Mouse (Mus musculus): ENCODE data around the gene Ccser1.

Ccser1 gene

DNA sequence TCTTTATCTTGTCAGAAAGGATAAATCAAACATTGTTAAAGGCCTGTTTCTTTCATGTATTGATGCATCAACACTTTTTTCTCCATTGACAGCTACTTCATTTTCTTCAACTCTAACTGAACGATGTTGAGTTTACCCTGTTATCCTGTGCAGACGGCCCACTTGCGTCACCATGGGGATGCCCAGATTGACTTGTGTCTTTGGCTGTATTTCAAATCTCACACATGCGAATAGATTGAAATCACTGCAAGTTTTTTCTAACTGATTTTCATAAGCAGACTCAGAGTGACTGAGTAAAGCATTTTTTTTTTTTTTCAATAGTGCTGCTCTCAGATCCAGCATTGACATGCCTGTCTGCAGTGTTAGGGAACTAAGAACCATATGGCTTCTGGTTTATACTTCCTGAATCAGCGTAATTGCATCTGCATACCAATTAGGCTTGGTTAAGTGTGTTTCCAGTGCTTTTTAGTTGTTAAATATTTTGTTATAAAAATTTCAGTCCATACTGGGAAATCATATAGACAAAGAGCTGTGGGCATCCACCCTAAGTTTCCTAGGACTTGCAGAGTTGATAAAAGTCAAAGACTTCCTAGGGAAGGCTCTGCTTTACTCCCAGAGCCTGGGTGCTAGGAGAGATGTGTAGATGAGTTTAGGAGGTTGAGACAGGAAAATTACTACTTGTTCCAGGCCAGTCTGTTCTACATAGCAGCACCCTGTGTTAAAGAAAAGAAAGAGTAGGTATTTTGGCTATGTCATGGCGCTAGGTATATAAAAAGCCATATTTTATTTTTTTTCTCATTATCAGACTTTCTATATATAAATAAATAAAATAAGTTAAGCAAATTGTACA, 116.3 kb downstream of the Ccser1 start:
- in situ Hi-C loops (cut with MboI, MseI), result no loop called here

DNA sequence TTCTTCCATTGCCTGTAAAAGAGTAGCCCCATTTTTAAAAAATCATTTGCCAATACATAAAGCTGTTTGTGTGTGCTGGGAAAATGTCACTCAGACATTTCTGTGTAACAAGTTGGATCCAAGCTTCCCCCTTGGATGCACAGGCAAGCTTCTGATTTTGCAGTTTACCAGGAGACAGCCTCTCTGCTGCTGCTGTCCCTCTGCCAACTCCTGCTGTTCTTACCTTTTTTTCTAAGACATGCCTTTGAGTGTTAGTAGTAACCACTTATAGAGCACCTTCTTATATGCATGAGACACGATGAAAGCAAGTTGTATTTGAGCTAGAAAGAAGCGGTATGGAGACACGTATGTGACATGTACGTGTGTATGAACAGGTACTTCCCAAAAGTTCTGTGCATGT, 120.3 kb downstream of the Ccser1 start:
- in situ Hi-C loops (cut with MboI, MseI), result loop anchor here (5.0 to 25.0 kb wide), 4 partner anchors 108 to 613 kb away; no protein-coding TSS in a partner anchor

DNA sequence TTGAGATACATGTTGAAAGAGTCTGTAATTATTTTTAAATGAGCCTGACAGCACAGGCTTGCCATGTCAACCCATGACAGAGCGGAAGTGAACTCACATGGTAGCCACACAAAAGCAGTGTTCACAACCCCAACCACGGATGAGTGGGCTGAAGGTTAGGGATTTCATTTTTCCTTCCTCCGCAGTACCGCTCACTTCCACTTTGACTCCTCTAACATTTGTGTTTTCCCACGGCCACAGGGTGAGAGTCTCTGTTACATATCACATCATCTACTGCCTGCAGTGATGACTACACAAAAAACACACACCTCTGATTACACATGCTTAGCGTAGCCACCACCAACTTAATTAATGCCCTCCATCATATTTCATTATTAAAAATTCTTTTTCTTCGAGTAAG, 120.9 kb downstream of the Ccser1 start:
- in situ Hi-C loops (cut with MboI, MseI), result loop anchor here (5.0 to 25.0 kb wide), 4 partner anchors 109 to 614 kb away; no protein-coding TSS in a partner anchor

DNA sequence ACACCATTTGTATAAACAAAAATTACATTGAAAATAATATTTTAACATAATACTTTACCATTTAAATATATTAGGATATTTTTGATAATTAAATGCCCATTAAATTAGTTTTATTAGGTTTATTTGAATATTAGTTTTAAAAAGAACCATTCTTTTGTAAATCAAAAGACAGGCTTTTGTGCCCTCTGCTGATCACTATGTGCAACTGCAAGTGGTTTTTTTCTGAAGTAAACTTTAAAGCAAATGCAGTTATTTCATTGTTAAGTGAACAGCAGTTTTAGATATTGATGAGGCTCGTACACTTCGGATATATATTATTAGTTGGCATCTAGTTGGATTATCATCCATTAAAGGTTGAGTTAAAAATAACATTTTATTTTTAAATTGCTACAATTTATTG, 121.5 kb downstream of the Ccser1 start:
- in situ Hi-C loops (cut with MboI, MseI), result loop anchor here (5.0 to 25.0 kb wide), 4 partner anchors 109 to 614 kb away; no protein-coding TSS in a partner anchor

DNA sequence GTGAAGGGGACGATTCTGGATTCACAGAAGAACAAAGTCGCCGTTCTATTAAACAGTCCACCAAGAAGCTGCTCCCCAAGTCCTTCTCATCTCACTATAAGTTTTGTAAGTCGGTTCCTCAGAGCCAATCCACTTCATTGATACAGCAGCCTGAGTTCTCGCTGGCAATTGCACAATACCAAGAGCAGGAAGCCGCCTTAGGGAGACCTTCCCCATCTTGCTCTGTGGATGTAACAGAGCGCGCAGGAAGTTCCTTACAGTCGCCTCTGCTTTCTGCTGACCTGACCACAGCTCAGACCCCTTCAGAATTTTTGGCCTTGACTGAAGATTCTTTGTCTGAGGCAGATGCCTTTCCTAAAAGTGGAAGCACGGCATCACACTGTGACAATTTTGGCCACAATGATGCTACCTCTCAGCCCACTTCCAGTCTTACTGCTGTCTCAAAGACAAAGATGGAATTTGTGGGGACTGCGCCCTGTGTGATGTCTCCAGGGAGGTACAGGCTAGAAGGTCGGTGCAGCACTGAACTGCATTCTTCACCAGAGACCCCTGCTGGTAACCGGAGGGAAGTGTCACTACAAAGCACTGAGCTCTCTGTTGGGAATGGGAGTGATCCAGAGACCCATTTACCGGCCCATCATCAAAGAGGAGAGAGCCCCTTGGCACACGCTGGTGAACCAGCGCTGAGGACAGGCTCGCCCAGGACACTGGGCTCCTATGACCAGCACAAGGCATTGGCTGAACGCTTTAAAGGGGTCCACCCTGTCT, 131.4 kb downstream of the Ccser1 start:
- in situ Hi-C loops (cut with MboI, MseI), result loop anchor here (25.0 kb wide), 1 partner anchor 624 kb away; no protein-coding TSS in a partner anchor

DNA sequence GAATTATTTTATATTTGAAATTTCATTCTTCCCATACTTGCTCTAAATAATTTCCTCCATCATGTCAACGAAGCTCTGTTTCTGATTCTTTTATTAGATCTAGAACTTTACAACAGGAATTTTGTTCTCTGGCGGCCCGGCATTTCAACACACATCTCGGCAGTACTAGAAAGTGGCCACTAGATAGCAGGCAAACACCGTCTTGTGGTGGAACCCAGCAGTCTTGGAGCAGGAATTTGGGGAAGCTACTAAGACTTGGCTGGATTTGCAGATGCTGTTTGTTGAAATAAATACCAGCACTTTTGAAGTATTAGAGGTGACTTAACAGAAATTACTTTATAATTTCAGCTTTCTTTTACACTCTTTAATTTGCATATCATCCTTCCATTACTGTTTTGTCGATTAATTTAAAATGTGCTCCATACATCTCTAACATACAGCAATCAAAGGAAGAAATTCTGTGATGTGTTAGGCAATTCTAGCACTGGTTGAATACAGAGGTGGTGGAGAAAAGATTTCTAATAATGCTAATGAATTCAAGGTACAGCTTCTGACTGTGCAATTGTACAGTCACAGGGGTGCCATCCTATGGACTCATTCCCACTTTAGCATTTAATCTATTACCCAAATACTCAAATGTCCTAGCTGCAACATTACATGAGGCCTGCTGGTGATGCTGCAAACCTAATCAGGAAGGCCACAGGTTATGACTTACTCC, 135.9 kb downstream of the Ccser1 start:
- in situ Hi-C loops (cut with MboI, MseI), result loop anchor here (25.0 kb wide), 1 partner anchor 629 kb away; no protein-coding TSS in a partner anchor

DNA sequence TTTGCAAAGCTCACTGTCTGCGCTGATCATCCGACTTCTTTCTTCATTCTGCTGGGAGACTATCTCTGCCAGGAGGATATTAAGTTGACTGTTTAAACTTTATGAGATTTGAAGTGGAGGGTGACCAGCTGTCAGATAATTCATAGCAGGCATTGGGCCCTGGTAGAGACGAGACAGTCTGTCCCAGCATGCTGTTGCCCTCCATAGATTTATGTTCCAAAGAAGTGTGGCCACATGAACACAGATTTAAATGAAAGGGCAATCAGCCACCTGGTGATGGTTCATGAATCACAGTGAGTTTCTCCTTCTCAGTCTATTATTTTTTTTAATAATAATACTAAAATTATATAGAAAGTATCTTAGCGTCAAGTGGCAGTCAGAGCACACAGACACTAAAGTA, 140.7 kb downstream of the Ccser1 start:
- in situ Hi-C loops (cut with MboI, MseI), result loop anchor here (25.0 kb wide), 1 partner anchor 634 kb away; no protein-coding TSS in a partner anchor

DNA sequence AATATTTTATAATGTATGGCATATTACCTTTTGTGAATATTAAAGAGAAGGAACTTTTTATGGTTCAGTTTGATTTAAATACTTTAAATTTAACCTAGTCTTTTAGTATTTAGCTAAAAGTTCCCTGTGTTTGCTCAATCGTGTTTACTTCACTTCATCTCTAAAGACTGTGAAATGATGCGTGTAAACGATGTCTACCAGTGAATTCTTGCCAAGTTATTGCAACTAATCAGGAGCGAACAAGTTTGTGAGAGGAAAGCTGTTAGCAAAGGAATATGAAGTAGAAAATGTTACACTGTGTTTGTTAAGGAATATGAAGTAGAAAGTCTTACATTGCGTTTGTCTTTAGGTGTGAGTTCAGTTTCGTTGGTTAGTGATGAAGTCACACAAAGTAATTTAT, 142.2 kb downstream of the Ccser1 start:
- in situ Hi-C loops (cut with MboI, MseI), result loop anchor here (25.0 kb wide), 1 partner anchor 635 kb away; no protein-coding TSS in a partner anchor

DNA sequence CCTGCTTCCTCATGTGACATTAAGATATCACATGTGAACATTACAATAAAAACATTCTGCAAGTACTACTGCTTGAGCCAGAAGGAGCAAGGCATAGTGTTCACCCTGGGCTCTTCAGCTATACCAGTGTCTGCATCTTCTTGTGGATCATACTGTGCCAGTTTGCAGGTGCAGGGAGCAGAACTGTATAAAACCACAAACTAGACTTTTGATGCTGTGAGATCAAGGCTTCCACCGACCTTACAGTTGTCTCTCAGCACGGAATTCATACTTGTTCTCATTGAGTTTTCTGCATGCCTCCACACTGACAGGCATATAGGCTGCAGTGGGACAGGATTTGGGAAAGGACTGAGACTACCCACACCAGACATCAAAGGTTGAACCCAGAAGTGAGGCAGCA, 146.0 kb downstream of the Ccser1 start:
- in situ Hi-C loops (cut with MboI, MseI), result no loop called here

DNA sequence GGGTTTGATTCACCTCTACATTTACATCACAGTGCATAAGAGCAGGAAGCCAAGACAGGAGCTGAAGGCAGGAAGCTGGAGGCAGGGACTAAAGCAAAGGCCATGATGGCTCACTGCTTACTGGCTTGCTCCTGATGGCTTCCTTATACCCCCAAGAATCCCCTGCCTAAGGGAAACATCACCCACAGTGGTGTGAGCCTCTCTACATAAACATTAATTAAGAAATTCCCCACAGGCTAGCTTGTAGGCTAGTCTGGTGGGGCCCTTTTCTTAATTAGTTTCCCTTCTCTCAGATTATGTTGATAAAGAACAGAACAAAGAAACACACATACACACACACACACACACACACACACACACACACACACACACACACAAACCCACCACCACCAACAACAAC, 148.9 kb downstream of the Ccser1 start:
- in situ Hi-C loops (cut with MboI, MseI), result no loop called here

DNA sequence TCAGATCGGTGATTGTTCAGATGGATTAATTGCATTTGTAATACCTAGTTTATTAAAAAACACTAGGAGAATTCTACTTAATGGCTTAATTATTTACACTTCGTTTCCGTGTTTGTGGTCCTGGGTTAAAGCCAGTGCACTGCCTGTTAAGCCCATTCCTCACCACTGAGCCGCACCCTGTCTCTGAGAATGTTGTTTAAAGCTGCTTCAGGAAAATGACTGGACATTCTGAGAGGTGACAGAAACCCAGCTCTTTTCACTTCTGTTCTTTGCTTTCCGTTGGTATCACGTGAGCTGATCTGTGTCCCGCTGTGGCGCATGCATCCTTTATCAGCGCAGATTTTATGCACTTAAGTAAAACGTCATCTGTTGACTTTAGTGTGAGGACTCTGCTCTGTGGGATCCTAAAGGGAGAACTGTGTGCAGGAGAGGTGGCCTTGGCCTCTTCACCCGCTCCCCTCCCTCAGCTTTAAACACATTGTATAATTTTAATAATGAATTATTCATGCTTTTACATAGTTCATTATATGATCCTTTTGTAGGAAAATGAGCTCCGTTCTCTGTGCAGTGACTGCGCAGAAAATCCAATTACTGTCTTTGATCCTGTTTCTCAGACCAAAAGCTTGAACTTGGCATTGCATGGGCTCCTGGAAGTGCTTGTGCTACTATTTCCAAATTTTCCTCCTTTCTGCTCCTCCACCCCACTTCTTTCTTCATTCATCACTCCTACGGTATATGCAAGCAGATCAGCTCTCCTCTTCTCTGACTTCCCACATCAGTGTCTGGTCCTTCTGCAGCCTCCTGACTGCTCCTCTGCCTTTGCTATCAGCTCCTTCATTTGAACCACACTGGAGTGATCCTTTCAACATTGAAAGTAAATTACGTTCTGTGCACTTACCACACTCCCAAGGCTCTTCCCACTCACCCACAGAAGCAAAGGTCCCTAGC, 149.7 kb downstream of the Ccser1 start:
- in situ Hi-C loops (cut with MboI, MseI), result loop anchor here (10.0 kb wide), 1 partner anchor 705 kb away; no protein-coding TSS in a partner anchor

DNA sequence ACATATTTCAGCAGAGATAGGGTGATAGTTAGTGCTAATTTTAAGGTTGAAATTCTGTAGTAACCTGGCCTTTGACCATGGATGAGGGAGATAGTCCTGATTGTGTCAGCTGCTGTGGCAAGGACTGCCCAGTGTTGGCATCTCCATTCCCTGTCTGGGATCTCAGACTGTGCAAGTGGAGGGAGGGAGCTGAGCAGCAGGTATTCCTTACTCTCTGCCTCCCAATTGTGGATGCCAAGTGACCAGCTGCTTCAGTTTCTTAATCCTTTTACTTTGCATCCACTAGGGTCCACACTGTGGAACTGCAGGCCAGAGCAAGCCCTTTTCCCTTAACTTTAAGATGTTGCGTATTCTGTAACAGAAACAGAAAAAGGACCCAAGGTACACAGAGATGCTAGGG, 154.3 kb downstream of the Ccser1 start:
- in situ Hi-C loops (cut with MboI, MseI), result loop anchor here (10.0 kb wide), 1 partner anchor 700 kb away; no protein-coding TSS in a partner anchor

DNA sequence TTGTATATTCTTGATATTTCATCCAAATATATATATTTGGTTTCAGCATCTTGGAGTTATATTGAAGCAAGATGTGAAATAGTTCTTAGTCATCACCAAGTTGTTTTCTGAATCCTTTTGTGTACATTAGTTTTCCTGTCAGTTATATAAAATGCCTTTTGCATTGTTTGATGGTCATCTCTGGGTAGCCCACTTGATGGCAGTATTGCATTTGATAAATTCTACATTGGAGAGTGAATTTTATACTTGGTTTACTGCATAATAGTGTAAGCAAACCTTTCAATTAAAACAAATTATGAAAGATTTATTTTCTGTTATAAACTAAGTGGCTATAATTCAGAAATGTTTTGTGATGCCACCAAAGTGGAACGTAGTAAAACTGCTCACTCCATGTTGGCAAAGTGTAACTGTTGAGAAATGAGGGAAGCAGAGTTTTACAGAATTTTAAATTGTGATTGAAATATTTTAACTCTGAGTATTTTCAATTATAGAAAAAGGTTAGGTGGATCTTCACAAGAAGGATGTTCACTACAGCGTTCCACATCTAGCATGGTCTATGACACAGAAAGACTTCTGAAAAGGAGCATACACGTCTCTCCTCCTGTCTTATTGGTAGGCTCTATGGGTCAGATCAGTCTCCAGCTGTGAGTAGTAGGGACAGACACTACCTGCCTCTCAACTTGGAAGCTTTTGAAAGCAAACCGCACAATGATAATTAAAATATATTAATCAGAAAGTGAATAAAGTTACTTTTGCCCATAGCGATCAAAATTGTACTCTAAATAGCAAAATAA, 167.1 kb downstream of the Ccser1 start:
- in situ Hi-C loops (cut with MboI, MseI), result no loop called here

DNA sequence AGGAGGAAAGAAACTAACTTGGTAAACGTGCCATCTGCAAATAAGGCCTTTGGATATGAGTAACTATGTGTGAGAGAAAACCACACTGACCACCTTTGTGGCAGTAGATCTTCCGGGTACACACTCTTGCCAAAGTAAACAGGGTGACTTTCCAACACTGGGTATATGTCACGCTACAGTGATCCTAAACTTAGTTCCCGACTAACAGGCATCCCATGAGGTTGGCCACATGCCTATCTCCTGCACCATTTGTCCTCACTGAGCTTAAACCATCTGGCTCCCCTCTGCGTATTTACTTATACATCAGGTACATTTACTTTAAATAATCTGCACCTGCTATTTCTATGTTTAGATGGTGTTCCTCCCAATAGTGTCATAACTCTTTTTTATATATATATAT, 183.6 kb downstream of the Ccser1 start:
- in situ Hi-C loops (cut with MboI, MseI), result no loop called here

DNA sequence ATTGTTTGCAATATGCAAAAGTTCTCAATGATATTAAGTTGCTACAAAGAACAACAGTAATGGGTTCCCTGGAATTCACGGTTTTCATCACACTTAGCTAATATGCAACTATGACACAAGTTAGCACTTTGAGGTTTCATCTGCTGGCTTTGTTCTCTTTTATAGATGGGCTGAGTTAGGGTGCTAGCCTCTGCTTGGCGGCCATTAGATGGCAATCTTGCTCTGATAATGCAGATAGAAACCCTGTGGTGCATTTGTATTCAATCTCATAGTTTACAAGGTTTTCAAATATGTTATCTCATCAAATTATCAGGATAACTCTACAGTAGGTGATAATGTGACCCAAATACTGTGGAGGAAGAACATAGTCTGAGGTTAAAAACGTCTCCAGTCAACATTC, 202.4 kb downstream of the Ccser1 start:
- in situ Hi-C loops (cut with MboI, MseI), result no loop called here

DNA sequence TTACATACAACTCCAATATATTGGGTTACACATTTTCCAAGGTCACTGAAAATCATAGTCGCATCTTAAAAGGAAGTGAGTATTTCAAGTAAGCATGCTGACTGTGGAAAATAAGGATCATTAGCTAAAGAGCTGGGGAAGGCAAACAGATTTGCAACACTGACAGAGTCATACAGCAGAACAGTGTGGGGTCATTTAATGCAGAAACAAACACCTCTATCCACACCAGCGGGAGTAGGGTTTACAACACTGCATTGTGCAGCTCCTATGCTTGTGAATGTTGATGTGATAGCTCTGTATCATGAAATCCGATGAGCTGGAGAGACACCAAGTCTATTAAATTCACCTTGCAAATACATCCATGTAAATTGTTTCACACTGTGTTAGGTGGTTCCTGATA, 202.9 kb downstream of the Ccser1 start:
- in situ Hi-C loops (cut with MboI, MseI), result no loop called here

DNA sequence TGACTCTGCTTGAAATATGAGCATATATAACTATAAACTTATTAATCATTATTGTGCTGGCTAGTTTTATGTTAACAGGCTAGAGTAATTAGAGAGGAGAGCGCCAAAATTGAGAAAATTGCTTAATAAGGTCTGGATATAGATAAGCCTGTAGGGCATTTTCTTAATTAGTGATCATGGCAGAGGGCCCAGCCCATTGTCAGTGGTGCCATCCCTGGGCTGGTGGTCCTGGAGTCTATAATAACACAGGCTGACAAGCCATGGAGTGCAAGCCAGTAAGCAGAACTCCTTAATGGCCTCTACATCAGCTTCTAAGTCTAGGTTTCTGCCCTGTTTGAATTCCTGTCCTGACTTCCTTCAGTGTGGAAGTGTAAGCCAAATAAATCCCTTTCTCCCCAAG, 206.9 kb downstream of the Ccser1 start:
- in situ Hi-C loops (cut with MboI, MseI), result no loop called here

DNA sequence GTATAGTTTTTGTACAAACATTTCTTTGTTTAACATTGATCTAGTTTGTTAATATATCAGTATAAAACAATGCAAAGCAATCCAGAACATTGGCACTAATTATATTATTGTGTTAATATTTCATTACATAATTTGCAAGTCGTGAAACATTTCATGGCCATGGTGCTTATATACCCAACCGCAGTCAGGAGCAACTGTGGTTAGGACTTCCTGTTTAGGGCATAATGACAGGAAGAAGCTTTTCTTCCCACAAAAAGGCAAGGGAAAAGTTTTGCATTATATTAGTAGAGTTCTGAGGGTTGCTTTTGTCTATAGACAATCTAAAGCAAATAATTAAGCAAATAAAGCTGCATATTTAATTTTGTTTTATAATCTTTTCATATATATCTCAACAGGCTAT, 247.4 kb downstream of the Ccser1 start:
- in situ Hi-C loops (cut with MboI, MseI), result no loop called here

DNA sequence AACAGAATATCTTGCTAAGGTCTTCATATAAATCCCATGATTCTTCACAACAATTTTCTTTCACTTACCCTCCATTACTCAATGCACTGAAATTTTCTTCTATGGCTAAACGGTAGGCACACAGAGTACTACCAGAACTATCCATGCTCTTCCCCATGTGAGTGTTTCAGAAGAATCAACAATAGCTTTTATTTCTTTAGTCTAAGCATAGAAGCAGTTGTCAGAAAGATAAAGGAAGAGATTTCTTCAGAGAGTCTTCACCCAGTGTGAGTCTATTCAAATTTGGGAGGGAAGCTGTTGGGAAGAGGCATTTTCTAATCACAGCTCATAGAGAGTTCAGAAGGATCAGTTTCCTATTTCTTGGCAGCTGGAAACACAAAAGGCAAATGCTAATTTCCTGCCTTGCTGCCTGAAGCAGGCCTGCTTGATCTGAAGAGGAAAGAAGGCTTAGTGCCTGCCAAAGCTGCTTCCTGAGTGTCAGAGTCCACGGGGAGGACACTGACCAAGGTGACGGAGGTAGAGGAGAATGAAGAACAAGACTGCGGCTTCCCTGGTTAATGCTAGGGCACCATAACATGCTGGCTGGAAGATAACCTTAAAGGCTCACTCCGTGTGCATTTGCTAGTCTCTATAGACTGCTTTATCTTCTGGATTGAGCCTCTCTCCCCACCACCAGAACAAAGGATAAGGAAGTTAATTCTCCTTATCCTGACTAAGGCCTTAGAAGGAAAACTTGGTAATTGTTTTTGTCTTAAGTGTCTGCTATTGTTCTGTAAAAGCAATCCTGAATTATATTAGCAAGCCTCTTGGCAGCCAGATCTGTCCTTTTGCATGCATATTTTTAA, 251.0 kb downstream of the Ccser1 start:
- in situ Hi-C loops (cut with MboI, MseI), result no loop called here
